Mouse (Mus musculus): ENCODE measurements around the gene H2afx.
"Not testable (repeated sequence)": the region's sequence is repeated elsewhere in the genome, so short reads cannot be mapped to it uniquely, and the experiment has no call there.

The H2afx gene

GRCm38 (mm10) chr9:44318076-44318825 lies 16.2 kb upstream of the H2afx start:
- DNase-seq (ENCODE audit: low read depth, low spot score) = no peak

DNA sequence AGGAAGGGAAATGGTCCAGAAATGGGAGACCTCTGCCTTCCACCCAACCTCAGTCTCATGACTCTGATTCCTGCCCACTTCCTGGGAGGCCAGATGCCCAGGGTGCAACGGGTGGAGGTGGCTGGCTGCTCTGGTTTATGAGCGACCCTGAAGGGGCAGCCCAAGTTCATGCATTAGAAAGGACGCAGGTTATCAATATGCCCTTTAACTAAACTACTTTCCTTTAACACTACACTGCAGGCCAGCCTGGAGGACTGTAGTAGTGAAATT lies 15.7 kb upstream of the H2afx start:
- DNase-seq (ENCODE audit: low read depth, low spot score) = no peak

DNA sequence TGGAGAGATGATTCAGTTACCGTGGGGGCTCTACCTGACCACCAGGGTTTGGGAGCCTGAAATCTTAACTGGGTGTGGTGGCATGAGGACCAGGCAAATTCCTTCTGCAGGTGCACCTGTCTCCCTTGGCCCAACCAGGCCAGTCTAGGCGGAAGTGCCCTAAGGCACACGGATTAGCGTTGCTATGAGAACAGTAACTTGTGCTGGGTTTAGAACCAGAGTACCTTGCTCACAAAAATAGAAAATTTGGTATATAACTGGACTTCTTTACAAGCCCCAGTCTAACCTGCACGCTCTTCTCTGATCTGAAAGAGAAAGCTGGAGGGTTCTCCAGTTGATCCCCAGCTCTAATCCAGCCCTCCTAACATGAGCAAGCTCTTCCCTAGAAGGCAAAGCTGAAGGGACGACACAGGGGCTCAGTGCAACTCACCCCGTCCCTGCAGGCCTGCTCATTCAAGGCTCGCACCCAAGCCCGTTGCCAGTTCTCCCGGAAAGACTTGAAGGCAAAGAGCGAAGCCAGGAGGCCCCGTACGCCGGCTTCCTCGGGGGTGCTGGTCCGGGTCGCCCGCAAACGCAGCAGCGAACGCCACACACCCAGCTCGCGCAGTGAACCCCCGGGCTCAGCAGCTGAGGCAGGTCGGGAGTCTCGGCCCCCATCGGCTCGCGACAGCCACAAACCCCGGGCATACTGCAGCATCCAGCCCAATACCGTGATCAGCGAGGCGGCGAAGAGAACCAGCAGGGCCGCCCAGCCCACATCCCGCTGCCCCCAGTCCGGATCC lies 15.2 kb upstream of the H2afx start:
- DNase-seq (ENCODE audit: low read depth, low spot score) = no peak

- DNase-seq (ENCODE audit: low read depth, low spot score) = peak; percentile 97
Measured at GRCm38 (mm10) chr9:44319887-44320798, 14.4 kb upstream of the H2afx start, which contains the start of gene C2cd2l. Gene C2cd2l, minus strand, starts transcription at chr9:44320285.

GRCm38 (mm10) chr9:44320799-44321133 lies 13.7 kb upstream of the H2afx start:
- DNase-seq (ENCODE audit: low read depth, low spot score) = no peak

DNA sequence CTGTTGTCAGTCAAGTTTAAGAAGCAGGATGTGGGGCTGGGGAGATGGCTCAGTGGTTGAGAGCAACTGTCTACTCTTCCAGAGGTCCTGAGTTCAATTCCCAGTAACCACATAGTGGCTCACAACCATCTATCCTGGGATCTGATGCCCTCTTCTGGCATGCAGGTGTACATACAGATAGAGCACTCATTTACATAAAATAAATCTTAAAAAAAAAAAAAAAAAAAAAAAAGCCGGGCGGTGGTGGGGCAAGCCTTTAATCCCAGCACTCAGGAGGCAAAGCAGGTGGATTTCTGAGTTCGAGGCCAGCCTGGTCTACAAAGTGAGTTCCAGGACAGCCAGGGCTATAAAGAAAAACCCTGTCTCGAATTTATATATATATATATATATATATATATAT lies 10.8 kb upstream of the H2afx start:
- not testable (repeated sequence) for DNase-seq (ENCODE audit: low read depth, low spot score)

GRCm38 (mm10) chr9:44324147-44324546 lies 10.3 kb upstream of the H2afx start:
- no peak for DNase-seq (ENCODE audit: low read depth, low spot score)

GRCm38 (mm10) chr9:44325032-44325767 lies 9.3 kb upstream of the H2afx start:
- DNase-seq (ENCODE audit: low read depth, low spot score) = not testable (repeated sequence)

DNA sequence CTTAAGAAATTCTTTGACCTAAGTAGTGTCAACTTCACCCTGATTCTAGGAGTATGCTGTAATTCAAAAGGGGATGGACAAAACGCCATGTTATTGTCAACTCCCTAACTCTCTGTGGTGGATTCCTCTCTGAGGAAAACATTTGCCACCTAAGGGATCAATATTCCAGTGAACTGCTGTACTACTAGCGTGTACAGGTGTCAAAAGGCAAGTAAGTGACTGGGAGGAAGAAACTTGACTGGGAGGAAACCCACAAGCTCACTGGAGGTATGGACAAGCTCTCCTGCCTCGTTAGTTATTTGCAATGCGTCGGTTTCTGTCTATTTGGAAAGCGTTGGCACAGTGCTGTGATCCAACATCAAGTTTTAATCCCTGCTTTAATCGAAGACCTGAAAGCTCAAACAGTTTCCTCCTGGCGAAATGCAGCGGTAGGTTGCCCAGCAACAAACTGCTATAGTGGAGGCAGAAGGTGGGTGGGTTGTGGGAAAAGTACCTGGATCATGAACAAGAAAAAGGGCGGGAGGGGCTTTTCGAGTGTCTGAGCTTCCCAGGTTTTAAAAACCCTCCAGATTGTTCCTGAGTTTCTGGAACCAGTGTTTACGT lies 8.6 kb upstream of the H2afx start, which contains the start of gene Dpagt1:
Gene Dpagt1, plus strand, starts transcription at position 252 of the 603 bp plus-strand sequence.
- DNase-seq (ENCODE audit: low read depth, low spot score) = no peak

DNA sequence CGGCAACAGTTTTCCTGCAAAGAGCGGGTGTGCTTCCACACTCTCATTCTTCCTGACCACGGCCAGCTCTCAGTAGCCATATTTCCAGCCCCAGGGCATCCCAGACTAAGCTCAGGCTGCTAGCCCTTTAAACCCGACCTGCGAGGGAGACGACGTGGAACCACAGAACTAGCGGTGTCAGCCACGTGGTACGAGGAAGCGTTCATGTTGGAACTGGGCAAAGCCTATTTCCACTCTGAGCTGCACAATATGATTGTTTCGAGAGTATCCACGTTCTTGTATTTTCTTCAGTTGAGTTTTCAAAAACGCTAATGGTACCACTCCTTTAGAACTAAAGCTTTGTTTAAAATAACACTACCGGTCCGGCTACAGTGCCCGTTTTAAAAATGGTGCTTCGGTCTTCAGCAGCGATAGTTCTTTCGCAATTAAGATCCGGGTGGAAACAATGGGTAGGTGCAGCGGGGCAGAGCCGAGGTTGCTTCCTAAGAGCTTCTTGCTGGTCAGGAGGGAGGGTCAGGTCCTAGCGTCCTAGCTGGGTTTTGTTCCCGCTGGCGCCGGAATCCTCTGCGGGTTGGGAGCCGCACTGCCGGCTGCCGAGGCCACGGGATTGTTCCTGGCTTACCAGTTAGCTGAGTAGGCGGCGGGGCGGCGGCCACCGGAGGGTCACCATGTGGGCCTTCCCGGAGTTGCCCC lies 8.0 kb upstream of the H2afx start:
- DNase-seq (ENCODE audit: low read depth, low spot score) = peak; percentile 92

GRCm38 (mm10) chr9:44327064-44327711 lies 7.3 kb upstream of the H2afx start:
- DNase-seq (ENCODE audit: low read depth, low spot score) = peak; percentile 72

GRCm38 (mm10) chr9:44327926-44328325 lies 6.6 kb upstream of the H2afx start:
- no peak for DNase-seq (ENCODE audit: low read depth, low spot score)

- no peak for DNase-seq (ENCODE audit: low read depth, low spot score)
Measured at GRCm38 (mm10) chr9:44330736-44331135, 3.8 kb upstream of the H2afx start.

GRCm38 (mm10) chr9:44332918-44333638 lies 1.4 kb upstream of the H2afx start:
- DNase-seq (ENCODE audit: low read depth, low spot score) = peak; percentile 97

DNA sequence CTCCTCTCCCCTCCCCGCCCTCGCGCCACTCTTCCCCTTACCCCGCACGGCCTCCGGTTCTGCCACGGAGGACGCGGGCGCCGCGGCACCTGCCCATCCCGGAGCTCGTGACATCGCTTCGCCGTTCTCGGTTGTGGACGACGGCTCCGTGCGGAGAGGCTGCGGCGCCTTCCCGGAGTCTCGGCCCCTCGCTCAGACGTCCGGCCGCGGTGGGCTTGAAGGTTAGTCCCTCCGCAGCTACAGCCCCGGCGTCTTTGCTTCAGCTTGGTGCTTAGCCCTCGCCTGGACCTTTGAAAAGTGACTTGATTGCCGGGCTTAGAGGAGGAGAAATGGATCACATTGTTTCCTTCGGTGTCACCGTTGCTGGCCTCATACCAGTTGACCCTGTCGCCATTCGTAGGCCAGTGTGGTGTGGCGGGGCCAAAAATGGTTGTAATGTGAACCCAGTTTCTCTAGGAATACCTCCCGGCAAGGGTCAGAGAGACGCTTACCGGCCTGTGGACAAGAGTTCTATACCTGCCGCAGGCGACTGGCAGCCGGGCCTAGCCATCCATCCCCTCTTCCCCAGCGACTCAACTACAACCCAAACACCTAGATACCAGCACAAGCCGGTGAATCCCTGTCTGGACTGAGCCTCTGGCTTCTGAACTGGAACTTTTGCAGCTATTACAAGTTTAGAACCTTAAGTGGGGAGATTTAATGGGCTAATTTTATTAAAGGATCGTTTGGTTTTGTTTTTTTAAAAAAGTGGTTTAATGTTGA lies 1.0 kb downstream of the H2afx start:
- DNase-seq (ENCODE audit: low read depth, low spot score) = no peak

DNA sequence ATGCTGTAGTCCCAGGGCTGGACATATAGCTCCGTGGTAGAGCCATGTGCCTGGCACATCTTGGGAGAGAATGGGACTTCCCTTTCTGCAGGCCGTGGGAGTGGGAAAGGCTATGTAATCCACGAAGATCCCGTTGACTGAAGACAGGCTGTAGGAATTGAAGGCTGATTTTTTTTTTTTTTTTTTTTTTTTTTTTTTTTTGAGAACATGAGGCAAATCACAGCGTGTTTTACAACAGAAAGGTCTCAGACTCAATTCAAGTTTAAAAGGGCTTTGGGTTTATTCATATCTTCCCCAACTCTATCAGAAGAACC lies 1.6 kb downstream of the H2afx start:
- DNase-seq (ENCODE audit: low read depth, low spot score) = no peak

- DNase-seq (ENCODE audit: low read depth, low spot score) = not testable (repeated sequence)
Measured at GRCm38 (mm10) chr9:44336513-44336912, 2.0 kb downstream of the H2afx start.

- DNase-seq (ENCODE audit: low read depth, low spot score) = no peak
Measured at GRCm38 (mm10) chr9:44336964-44337363, 2.5 kb downstream of the H2afx start.

Measured in ES-CJ7 (cell line).